Mouse (Mus musculus): ENCODE data around the gene BC049352. TPM values are rescaled to one million over a fixed set of nuclear protein-coding genes. Genes with fewer than 3 reads are reported as not detected.

Gene BC049352
- polyA plus RNA-seq, 1 experiment from 2014 or later: not detected

DNA sequence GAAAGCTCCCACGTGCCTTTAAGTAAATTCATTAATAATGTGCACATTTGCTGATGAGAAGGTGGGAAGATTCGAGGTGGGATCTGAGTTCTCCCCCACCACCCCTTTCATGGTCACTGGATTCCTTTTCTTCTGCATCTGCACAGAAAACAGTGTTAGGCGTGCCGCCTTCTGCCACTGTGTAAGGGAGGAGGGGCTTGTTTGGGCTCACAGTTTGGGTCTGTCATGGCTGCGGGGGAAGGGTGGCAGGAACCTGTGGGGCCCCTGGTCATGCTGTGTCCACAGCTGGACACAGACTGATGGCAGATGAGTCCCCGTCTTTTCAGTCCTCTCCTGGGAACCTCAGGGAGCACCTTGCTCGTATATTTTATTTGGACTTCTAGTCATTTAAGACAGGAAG is 54.9 kb downstream of the BC049352 start:
- 51% methylated on average over 7 of the region's 7 CpGs for WGBS

DNA sequence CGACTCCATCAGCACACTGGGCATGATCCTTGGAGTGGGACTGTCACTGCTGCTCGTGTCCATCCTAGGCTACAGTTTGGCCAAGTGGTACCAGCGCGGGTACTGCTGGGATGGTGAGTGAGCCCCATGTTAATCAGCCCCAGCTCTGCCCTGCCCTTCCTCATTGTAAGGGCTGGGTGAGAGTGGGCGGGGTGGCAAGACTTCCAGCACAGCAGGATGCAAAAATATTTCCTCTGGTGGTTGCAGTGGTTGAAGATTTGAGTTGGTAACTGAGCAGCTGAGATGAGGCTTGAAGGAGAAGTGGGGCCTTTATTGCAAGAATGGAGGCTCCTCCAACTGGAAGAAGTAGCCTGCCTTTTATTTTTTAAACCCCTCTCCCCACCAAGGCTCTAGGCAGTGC is 59.6 kb downstream of the BC049352 start:
- Histone ChIP-seq H3K4me1 (ENCODE audit: control insufficient read depth in 2 of 2, insufficient read depth in 2 of 2, low read length in 2 of 2) (no peaks in the 10 kb centered on the region), H3K4me3 (ENCODE audit: control insufficient read depth in 1 of 2, insufficient read depth in 1 of 2, low read depth in 1 of 2, low read length in 2 of 2) (no peak overlapping the region)
- WGBS: 64% methylated on average over 5 of the region's 5 CpGs

More for the DNA sequence above, 54.9 kb downstream of the BC049352 start:
- Histone ChIP-seq H3K36me3 (ENCODE audit: control insufficient read depth, insufficient read depth, low read length) (no peaks in the 10 kb centered on the region), H3K4me3 (ENCODE audit: control insufficient read depth in 1 of 2, insufficient read depth in 1 of 2, low read depth in 1 of 2, low read length in 2 of 2) (no peak overlapping the region), H3K4me1 (ENCODE audit: control insufficient read depth in 2 of 2, insufficient read depth in 2 of 2, low read length in 2 of 2) (no peaks in the 10 kb centered on the region), H3K4me2 (ENCODE audit: low read length) (no peak overlapping the region), H3K27ac (replicated peaks in 1 of 2; ENCODE audit: control insufficient read depth in 1 of 2, insufficient read depth in 1 of 2, low read depth in 2 of 2, low read length in 2 of 2) (no peak overlapping the region), H3K27me3 (ENCODE audit: control insufficient read depth, insufficient read depth, low read length) (0 out of 2 replicates have a peak, but pooled peaks cover under 1% of the 10 kb centered on the region), H3K9ac (ENCODE audit: low read length) (no peak overlapping the region), H3K9me3 (ENCODE audit: control insufficient read depth, low read length) (no peaks in the 10 kb centered on the region)
- ATAC-seq (ENCODE audit: insufficient number of reproducible peaks, insufficient read depth, low FRiP score, low read depth): no peak

DNA sequence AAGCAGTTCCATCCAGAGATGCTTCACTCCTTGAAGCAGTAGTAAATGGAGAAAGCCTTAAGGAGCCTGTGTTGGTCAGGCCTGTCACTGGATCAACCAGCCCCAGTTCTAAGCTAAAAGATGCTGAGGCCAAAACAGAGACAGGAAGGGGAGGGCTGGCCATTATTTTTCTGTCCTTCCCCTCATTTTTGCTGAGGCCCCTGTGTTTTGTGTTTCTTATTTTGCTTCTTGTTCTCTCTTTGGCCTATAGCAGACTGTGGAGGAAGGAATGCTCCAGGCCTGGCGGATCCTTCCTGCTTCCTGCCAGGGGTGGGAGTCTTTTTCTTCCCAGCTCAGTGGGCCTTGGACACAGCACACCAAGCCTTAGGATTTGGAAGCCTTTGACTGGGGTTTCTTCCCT is 63.6 kb downstream of the BC049352 start:
- Histone ChIP-seq H3K36me3 (ENCODE audit: control insufficient read depth, insufficient read depth, low read length) (no peaks in the 10 kb centered on the region), H3K27me3 (ENCODE audit: control insufficient read depth, insufficient read depth, low read length) (no peaks in the 10 kb centered on the region), H3K4me3 (ENCODE audit: control insufficient read depth in 1 of 2, insufficient read depth in 1 of 2, low read depth in 1 of 2, low read length in 2 of 2) (no peak overlapping the region), H3K9ac (ENCODE audit: low read length) (no peak overlapping the region), H3K27ac (replicated peaks in 1 of 2; ENCODE audit: control insufficient read depth in 1 of 2, insufficient read depth in 1 of 2, low read depth in 2 of 2, low read length in 2 of 2) (no peak overlapping the region), H3K4me2 (ENCODE audit: low read length) (no peak overlapping the region), H3K9me3 (ENCODE audit: control insufficient read depth, low read length) (no peaks in the 10 kb centered on the region), H3K4me1 (ENCODE audit: control insufficient read depth in 2 of 2, insufficient read depth in 2 of 2, low read length in 2 of 2) (no peaks in the 10 kb centered on the region)
- ATAC-seq (ENCODE audit: insufficient number of reproducible peaks, insufficient read depth, low FRiP score, low read depth): no peak
- 48% methylated on average over 1 of the region's 1 CpGs for WGBS

More for the DNA sequence above, 59.6 kb downstream of the BC049352 start:
- Histone ChIP-seq H3K9ac (ENCODE audit: low read length) (no peak overlapping the region), H3K27ac (replicated peaks in 1 of 2; ENCODE audit: control insufficient read depth in 1 of 2, insufficient read depth in 1 of 2, low read depth in 2 of 2, low read length in 2 of 2) (no peak overlapping the region), H3K9me3 (ENCODE audit: control insufficient read depth, low read length) (no peaks in the 10 kb centered on the region), H3K4me2 (ENCODE audit: low read length) (no peak overlapping the region), H3K27me3 (ENCODE audit: control insufficient read depth, insufficient read depth, low read length) (no peaks in the 10 kb centered on the region), H3K36me3 (ENCODE audit: control insufficient read depth, insufficient read depth, low read length) (no peaks in the 10 kb centered on the region)
- no peak for ATAC-seq (ENCODE audit: insufficient number of reproducible peaks, insufficient read depth, low FRiP score, low read depth)

DNA sequence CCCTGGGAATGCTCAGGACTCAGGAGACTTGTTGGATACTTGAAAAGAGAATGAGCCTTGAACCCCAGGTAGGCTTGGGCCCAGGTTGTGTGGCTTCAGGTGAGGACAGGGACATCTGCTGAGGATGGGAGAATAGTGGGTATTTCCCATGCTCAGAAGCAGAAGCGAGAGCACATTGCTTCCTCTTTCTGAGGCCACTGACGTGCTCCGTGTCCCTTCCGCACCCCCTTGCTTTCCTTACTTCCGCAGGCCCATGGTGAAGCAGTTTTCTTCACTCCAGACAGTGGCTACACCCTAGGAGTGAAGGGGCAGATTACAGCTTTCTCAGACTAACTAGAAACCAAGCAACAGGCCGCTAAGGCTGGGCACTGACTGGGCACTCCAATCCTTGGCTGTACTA is 64.3 kb downstream of the BC049352 start:
- WGBS: 85% methylated on average over 6 of the region's 6 CpGs
- no peak overlapping the region for H3K4me2 ChIP-seq (ENCODE audit: low read length)
- H3K27ac ChIP-seq (replicated peaks in 1 of 2; ENCODE audit: control insufficient read depth in 1 of 2, insufficient read depth in 1 of 2, low read depth in 2 of 2, low read length in 2 of 2): no peak overlapping the region
- H3K9me3 ChIP-seq (ENCODE audit: control insufficient read depth, low read length): no peaks in the 10 kb centered on the region
- no peak overlapping the region for H3K4me3 ChIP-seq (ENCODE audit: control insufficient read depth in 1 of 2, insufficient read depth in 1 of 2, low read depth in 1 of 2, low read length in 2 of 2)
- H3K36me3 ChIP-seq (ENCODE audit: control insufficient read depth, insufficient read depth, low read length): no peaks in the 10 kb centered on the region
- no peak overlapping the region for H3K9ac ChIP-seq (ENCODE audit: low read length)
- no peaks in the 10 kb centered on the region for H3K27me3 ChIP-seq (ENCODE audit: control insufficient read depth, insufficient read depth, low read length)
- ATAC-seq (ENCODE audit: insufficient number of reproducible peaks, insufficient read depth, low FRiP score, low read depth): no peak
- no peaks in the 10 kb centered on the region for H3K4me1 ChIP-seq (ENCODE audit: control insufficient read depth in 2 of 2, insufficient read depth in 2 of 2, low read length in 2 of 2)

DNA sequence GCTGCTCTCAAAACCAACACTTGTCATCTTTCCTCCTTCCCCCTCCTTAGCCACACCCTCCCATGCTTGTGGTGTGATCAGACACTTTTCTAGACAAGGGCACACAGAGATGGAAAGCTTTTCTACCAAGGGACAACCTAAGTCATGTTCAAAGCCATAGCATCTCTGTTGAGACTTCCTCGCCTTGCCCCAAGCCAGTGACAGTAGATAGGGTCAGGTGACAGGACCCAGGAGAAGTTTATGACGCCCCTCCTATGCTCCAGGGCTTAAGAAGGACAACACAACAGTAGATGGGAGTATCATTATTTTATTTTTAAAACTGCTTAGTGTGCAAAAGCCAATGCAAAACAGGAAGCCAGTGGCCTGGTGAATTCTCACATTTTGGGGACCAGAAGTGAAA is 65.7 kb downstream of the BC049352 start:
- 72% methylated on average over 2 of the region's 2 CpGs for WGBS
- Histone ChIP-seq H3K9ac (ENCODE audit: low read length) (no peak overlapping the region), H3K4me3 (ENCODE audit: control insufficient read depth in 1 of 2, insufficient read depth in 1 of 2, low read depth in 1 of 2, low read length in 2 of 2) (no peak overlapping the region), H3K36me3 (ENCODE audit: control insufficient read depth, insufficient read depth, low read length) (no peaks in the 10 kb centered on the region), H3K4me2 (ENCODE audit: low read length) (no peak overlapping the region), H3K4me1 (ENCODE audit: control insufficient read depth in 2 of 2, insufficient read depth in 2 of 2, low read length in 2 of 2) (no peaks in the 10 kb centered on the region), H3K27ac (replicated peaks in 1 of 2; ENCODE audit: control insufficient read depth in 1 of 2, insufficient read depth in 1 of 2, low read depth in 2 of 2, low read length in 2 of 2) (no peak overlapping the region; a peak in 1 of 4 replicates), H3K9me3 (ENCODE audit: control insufficient read depth, low read length) (no peaks in the 10 kb centered on the region), H3K27me3 (ENCODE audit: control insufficient read depth, insufficient read depth, low read length) (no peaks in the 10 kb centered on the region)
- no peak for ATAC-seq (ENCODE audit: insufficient number of reproducible peaks, insufficient read depth, low FRiP score, low read depth)

DNA sequence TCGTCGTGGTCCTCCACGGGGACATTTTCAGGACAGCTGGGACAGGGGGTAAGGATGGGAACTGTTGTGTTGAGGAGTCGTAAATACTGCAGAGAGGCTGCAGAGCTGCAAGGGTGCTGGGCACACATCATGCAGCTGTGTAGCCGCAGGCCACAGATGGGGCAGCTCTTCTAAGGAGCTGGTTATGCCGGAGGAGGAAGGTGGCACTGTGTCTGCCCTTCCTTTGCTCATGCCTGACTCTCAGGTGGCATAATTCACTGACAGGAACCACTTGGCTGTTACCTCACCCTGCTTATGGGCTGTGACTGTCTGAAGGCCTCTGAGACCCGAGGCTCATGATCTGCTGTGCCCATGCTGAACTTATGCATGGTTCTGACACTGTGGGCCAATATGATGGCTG is 68.5 kb downstream of the BC049352 start:
- Histone ChIP-seq H3K9ac (ENCODE audit: low read length) (no peak overlapping the region), H3K9me3 (ENCODE audit: control insufficient read depth, low read length) (no peaks in the 10 kb centered on the region), H3K4me2 (ENCODE audit: low read length) (no peak overlapping the region), H3K4me1 (ENCODE audit: control insufficient read depth in 2 of 2, insufficient read depth in 2 of 2, low read length in 2 of 2) (no peaks in the 10 kb centered on the region), H3K27me3 (ENCODE audit: control insufficient read depth, insufficient read depth, low read length) (peaks cover 8% of the 10 kb centered on the region; the same call in 1 of the 2 replicates), H3K36me3 (ENCODE audit: control insufficient read depth, insufficient read depth, low read length) (no peaks in the 10 kb centered on the region), H3K4me3 (ENCODE audit: control insufficient read depth in 1 of 2, insufficient read depth in 1 of 2, low read depth in 1 of 2, low read length in 2 of 2) (no peak overlapping the region), H3K27ac (replicated peaks in 1 of 2; ENCODE audit: control insufficient read depth in 1 of 2, insufficient read depth in 1 of 2, low read depth in 2 of 2, low read length in 2 of 2) (no peak overlapping the region)
- no peak for ATAC-seq (ENCODE audit: insufficient number of reproducible peaks, insufficient read depth, low FRiP score, low read depth)
- WGBS: 83% methylated on average over 7 of the region's 7 CpGs

DNA sequence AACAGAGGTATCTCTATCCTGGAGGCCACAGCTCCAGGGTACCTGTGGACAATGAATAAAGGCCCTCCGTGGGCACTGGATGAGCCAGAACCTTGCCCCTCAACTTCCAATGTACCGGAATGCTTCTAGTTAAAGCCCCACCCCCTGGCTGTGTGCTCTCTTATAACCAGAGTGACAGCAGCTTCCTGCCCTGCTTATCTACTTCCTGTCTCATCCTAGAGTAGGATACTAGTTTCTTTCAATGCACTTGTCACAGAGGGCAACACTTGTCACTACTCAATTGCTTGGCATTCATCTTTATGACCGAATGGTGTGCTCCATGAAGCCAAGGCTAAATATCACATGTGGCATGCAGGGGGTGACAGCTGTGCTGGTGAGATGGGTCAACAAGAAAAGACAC is 69.5 kb downstream of the BC049352 start:
- H3K36me3 ChIP-seq (ENCODE audit: control insufficient read depth, insufficient read depth, low read length): no peaks in the 10 kb centered on the region
- H3K4me3 ChIP-seq (ENCODE audit: control insufficient read depth in 1 of 2, insufficient read depth in 1 of 2, low read depth in 1 of 2, low read length in 2 of 2): no peak overlapping the region
- H3K9ac ChIP-seq (ENCODE audit: low read length): no peak overlapping the region
- no peak overlapping the region for H3K4me2 ChIP-seq (ENCODE audit: low read length)
- H3K27ac ChIP-seq (replicated peaks in 1 of 2; ENCODE audit: control insufficient read depth in 1 of 2, insufficient read depth in 1 of 2, low read depth in 2 of 2, low read length in 2 of 2): no peak overlapping the region
- 50% methylated on average over 3 of the region's 3 CpGs for WGBS
- ATAC-seq (ENCODE audit: insufficient number of reproducible peaks, insufficient read depth, low FRiP score, low read depth): no peak
- H3K27me3 ChIP-seq (ENCODE audit: control insufficient read depth, insufficient read depth, low read length): peaks cover 8% of the 10 kb centered on the region; the same call in 1 of the 2 replicates
- H3K9me3 ChIP-seq (ENCODE audit: control insufficient read depth, low read length): no peaks in the 10 kb centered on the region
- no peaks in the 10 kb centered on the region for H3K4me1 ChIP-seq (ENCODE audit: control insufficient read depth in 2 of 2, insufficient read depth in 2 of 2, low read length in 2 of 2)

DNA sequence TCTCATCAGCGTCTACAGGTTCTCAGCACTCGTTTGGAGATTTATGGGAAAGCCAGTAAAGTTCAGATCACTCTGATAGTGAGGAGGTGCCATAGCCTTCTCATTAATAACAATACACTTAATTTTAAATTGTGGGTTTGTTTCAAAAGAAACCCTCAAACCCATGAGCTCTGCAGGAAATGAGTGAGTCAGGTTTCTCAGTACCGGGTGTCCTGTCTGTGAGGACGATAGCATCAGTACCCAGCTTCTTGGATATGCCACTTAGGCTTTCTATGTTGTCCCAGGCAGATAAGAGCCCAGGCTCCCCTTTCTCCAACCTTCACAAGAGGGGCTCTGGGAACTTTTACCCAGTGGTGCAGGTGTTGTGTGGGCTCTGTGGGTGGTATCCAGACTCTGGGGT is 70.2 kb downstream of the BC049352 start:
- ATAC-seq (ENCODE audit: insufficient number of reproducible peaks, insufficient read depth, low FRiP score, low read depth): no peak
- no peaks in the 10 kb centered on the region for H3K9me3 ChIP-seq (ENCODE audit: control insufficient read depth, low read length)
- peaks cover 8% of the 10 kb centered on the region; the same call in 1 of the 2 replicates for H3K27me3 ChIP-seq (ENCODE audit: control insufficient read depth, insufficient read depth, low read length)
- H3K4me2 ChIP-seq (ENCODE audit: low read length): no peak overlapping the region
- WGBS: 57% methylated on average over 4 of the region's 4 CpGs
- no peak overlapping the region for H3K27ac ChIP-seq (replicated peaks in 1 of 2; ENCODE audit: control insufficient read depth in 1 of 2, insufficient read depth in 1 of 2, low read depth in 2 of 2, low read length in 2 of 2)
- H3K36me3 ChIP-seq (ENCODE audit: control insufficient read depth, insufficient read depth, low read length): no peaks in the 10 kb centered on the region
- no peaks in the 10 kb centered on the region for H3K4me1 ChIP-seq (ENCODE audit: control insufficient read depth in 2 of 2, insufficient read depth in 2 of 2, low read length in 2 of 2)
- H3K4me3 ChIP-seq (ENCODE audit: control insufficient read depth in 1 of 2, insufficient read depth in 1 of 2, low read depth in 1 of 2, low read length in 2 of 2): no peak overlapping the region
- no peak overlapping the region for H3K9ac ChIP-seq (ENCODE audit: low read length)

Measured in heart, embryonic 14.5 days (tissue).